Mouse (Mus musculus) c-Kit-positive CD71-negative TER-119-negative erythroid progenitor cells, embryonic 14.5 days (primary cell): ENCODE results near the gene Ass1.

Experiments
- DNase-seq: peaks from one replicate; pipeline ENCODE4 v3.0.0-alpha.2; 2013; ENCODE audit warnings: low read depth

The Ass1 gene

DNA sequence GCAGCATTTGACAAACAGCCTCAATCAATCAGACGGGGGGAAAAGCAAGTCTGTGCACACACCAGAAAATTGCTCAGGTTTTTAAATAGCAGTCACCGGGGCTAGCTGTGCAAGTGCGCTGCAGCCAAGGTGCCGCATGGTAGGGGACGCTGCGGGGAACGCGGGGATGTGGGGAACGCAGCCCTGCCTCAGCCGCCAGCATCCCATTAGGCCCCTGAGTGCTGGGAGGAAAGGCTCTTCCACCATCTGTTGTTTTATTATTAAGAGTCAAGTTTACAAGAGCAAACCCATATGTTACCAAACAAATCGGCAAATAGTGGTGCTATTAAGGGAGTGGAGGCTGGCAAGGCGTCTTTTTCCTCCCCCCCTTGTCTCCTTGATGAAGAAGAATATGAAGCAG is 19.2 kb downstream of the Ass1 start:
- no peak for DNase-seq

DNA sequence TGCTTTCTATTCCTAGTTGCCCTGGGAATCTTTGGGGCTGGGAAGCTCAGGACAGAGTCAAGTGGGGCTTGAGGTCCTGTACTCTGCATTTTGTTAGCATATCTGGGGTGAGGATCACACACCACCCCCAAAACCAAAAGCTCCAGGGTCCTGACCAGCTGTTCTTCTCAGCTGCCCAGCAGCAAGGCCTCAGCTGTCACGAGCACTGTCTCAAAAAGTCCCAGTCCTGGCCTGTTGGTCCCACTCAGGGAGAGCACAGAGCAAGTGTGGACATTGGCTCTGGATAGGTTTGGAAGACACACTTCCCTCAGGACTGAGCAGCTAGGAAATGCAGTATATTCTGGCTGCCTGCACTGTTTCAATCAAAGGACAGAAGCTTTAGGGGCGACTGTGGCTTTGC is 20.5 kb downstream of the Ass1 start:
- no peak for DNase-seq

DNA sequence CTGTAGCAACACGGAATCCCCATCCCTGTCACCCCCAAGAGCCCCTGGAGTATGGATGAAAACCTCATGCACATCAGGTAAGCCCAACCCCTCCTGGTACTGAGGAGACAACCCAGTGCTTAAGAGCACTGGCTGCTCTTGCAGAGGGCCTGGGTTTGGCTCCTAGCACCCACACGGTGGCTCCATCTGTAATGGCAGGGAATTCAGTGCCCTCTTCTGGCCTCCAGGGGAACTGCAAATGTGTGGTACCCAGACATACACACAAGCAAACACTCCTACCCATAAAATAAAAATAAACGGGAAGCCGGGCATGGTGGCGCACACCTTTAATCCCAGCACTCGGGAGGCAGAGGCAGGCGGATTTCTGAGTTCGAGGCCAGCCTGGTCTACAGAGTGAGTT is 22.3 kb downstream of the Ass1 start:
- no peak for DNase-seq

DNA sequence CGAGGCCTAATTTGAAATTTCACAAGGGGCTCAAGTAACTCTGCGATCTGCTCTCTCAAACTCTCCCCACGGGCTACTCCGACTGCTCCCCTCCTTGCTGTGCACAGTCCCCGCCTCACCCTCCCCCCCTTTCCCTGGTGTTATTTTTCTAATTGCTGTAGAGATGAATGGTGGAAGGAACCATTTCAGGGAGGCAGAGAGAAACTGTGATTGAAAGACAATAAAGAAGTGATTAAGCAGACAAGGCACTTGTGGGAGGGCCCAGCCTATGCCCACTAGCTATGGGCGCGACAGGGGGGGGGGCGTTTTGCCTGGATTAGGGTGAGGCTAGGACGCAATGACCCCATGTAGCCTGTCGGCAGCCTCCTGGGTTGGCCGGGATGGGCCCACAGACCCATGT is 23.2 kb downstream of the Ass1 start:
- no peak for DNase-seq

DNA sequence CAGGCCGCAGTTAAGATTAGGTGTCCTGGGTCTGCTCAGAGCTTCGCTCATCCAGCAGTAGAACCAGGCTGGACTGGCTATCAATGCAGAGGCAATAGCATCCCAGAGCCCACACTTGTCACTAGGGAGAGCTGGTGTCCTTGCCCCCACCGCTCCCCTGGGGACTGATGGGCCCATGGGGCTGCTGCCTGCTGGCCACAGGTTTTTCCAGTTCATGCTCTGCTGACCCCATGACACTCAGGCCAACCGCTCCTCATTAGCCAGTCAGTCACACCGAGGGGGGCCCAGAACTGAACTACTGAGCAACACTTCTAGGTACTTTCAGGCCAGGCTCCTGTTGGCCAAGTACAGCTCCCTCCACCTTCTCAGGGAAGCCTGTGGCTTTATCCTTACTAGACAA is 24.3 kb downstream of the Ass1 start:
- DNase-seq, result no peak

DNA sequence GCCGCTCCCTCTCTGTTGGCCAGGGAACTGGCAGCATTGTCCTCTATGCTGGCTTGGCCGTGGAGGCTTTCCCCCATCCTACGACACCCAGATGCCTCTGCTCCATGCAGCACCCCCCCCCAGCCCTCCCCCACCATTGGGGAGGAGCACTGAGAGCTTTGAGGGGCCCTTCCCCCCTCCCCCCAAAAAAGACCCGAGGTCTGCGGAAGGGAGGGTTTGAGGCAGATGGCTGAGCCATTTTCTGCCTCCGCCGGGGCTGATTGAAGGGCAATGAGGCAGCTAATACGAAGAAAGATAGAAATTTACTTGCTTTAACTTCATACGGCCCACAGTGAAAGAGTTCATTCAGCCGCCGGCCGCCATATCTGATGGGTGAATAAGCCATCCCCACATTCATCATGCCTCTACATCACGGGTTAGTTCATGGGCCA is 25.1 kb downstream of the Ass1 start:
- DNase-seq, result no peak

DNA sequence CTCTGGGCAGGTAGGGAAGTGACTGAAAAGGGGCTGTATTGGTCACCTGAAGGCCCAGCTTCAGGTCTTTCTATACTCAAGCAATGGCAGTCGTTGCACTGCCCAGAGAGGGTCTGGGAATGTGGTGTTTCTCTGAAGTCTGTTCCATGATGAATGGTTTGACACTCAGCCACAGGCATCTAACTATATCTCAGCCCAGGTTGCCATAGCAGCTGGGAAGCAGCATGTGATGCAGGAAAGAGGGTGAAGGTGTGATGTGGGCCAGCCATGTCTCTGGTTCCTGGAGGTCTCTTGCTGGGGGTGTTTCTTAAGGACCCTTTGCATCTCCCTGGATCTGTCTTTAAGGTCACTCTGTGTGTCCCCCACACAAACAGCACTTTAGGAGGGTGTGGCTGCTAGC is 26.1 kb downstream of the Ass1 start:
- DNase-seq, result no peak

DNA sequence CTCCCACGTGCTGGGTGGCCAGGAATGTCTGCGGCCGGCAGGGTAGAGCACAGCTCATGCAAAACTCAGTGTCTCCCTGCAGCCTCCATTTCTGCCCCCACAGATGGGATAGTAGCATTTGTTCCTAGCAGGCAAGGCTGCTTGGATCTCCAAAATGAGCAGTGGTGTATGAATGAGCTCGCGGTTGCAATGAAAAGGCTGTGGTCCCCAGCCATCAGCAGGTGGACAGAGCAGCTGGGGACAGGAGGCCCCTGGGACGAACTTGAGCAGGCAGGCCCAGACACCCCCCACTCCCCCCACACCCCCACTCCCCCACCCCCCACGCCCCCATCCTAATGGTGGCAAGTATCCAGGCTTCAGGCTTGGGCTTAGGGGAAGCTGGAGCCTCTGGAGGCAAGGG is 27.1 kb downstream of the Ass1 start:
- no peak for DNase-seq

DNA sequence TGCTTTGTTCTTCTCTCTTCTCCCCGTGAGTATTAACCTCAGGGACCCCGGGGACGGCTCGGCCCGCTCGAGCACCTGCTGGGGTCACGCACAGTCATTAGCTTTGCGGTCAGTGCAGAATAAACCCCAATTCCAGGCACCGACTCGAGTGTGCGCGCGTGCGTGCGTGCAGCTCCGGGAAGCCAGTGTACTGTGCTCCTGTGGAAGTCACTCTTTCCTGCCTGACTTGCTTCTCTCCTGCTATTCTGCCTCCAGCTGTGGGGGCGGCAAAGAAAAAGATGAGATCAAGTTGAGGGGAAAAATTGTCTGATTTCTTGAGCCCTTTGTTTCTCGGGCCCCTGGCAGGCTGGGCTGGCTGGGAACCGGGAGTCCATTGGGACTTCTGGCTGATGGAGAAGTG is 27.6 kb downstream of the Ass1 start:
- DNase-seq, result no peak

DNA sequence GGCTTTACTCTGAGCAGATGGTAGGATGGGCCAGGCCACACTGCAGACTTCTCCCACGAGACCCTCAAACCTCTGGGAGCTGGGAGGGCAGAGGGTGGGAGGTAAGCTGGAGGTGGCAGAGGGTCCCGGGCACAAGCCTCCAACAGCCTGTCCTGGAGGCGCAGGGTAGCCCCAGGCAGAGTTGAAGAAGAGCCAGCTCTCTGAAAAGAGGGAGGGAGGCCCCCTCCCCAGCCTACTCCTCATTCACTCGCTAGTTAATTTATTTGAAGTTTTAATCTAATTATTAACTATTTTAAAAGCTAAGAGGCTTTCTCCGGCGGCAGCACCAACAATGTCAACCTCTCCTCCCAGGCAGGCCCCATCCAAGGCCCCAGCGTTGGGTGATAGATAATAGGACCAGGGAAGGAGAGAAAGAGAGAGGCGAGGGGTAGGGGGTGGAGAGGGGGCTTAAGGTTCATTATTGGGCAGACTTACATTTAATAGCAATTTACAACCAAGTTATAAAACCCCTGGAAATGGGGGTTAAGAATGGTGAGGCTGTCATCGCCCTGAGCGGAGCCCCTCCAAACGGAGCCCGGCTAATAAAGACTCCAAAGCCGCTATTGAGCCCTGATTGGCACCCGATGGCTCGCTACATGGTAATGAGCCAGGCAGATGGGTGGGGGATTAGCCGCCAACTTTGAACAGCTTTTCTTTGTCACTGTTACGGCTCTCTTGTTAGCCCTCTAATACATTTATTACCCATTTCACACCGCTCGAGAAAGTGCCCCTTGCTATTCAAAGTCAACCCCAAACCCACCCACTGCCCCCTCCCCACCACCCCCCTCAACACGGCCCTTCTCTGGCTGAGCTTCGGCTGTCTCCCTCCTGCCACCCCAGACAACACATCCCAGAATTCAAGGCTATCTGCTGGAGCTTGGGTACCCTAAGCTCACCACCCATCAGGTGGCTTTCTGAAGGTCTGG is 29.6 kb downstream of the Ass1 start:
- DNase-seq, result no peak

DNA sequence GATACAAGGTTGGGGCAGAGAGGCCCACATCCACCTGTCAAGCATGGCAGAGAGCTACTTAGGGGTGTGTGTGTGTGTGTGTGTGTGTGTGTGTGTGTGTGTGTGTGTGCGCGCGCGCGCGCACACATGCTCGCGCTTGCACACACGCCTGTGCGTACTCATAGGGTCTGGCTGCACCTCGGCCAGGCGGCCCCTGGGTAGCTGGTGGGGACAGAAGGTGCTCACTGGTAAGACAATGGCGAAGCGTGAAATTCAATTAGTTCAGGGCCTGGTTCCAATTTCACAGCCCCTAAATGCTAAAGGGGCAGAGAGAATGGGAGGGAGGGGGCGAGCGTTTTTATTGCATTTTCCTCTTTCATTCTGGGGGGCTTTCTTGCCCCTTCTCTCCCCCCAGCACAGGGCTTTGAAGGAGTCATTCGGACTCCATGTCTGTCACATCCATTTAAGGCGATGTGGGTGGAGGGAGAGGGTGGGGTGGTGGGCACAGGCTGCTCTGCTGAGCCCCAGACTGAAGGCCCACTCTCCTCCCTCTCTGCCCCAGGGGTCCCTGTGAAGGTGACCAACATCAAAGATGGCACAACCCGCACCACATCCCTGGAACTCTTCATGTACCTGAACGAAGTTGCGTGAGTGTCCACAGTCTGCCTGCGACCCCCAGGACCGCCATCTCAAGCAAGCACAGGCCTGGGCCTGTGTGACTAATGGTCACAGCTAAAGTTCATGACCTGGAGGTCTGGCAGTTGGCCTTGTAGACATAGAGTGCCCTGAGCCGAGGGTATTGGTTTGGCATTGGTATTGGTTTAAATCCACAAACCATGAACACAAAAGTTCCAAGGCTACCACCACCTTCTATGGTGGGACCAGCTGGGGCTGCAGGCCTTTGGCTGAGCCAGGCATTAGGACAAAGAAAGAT is 30.5 kb downstream of the Ass1 start:
- no peak for DNase-seq

DNA sequence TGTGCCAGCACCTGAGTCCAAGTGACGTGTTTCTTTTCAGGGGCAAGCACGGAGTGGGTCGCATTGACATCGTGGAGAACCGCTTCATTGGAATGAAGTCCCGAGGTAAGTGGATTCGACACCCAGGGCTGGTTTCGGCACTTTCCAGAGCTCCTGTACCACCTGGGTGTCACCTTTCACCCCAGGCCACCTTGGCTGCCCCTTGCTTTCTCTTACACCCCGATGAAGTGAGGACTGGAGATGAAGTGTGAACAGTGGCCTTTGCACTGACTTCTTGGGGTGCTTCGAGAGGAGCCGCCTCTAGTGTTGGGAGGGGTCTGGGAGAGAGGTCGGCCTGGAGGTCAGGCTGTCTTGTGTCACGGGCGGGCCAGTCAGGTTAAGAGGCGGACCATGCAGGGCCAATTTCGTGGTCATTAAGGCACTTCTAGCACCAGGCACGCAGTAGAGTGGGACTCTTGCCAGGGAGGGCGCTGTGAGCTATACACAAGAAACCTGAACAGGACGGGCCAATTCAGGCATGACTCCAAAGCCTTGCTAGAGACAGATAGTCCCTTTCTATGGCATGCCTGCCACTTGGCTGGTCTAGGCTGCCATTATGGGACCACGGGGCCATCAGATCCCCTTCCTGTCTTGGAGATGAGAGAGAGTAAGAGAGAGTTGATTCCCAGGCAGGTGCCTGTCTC is 31.6 kb downstream of the Ass1 start:
- DNase-seq, result no peak

DNA sequence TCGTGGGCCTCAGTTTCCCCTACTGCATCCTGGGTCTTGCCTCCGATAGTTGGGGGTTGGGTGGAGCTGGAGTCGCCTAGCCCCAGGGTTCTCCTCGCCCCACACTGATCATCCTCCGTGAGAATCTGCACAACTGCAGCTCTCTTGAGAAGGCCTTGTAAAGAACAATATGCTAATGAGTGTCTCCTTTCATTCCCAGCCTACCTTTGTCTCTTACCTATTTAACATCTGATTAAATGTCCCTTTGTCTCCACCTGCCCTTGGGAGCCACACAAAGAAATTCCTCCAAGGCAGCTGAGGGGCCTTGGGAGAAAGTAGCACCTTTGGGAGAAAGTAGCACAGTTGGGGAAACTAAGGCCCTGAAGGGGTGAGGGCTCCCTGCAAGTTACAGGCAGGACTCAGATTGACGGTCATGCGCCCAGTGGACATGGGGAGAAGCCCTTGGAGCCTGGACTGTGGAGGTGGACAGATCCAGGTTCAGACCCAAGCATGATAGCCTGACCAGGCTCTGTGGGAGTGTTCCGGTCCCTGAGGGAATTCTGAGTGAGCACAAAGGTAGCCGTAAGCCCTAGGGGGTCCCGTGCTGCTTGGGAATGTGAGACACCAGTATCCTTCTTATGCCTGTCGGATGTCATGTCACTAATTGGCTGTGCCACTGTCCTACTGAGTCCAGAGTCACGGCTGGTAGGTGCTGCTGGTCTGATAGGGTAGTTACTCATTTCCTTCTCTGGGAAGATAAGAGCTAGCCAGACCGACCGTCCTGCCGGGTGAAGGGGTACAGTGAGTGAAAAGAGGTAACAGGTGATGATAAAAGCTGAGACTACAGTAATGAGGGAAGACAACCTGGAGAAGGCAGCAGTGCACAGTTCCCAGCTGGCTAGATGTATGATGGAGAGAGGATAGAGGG is 32.9 kb downstream of the Ass1 start:
- no peak for DNase-seq

DNA sequence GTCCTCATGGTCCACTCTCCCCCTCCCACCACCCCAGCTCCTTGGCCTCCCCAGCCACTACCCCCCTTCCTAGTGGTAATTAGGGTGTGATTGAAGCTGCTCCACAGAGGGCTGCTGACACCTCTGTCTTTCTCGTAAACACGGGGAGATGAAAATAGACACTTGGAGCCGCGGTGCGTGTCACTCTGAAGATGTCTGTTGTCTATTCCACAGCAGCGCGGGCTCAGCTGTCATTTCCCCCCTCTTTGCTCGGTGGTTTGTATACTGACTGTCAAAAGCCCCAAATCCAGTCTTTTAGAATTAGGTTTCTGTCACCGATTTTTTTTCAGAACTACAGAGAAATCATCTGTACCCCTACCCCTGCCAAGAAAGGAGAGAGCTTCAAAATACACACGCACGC is 35.5 kb downstream of the Ass1 start:
- no peak for DNase-seq

DNA sequence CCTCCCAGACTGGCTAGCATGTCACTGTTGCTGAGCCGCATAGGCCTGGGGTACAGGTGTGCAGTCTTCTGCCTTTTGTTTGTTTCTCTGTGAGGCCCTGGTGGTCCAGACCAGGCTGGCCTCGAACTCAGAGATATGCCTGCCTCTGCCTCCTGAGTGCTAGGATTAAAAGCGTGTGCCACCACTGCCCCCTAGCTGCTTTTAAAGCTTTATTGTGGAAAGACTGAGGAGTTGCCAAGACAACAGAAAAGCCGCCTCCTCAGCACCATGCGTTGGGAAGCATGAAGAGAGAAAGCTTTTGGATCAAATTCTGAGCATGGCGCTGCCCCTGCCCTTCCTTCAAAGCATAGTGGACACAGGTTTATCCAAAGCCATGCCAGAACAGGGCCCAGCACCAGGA is 38.8 kb downstream of the Ass1 start:
- DNase-seq, result no peak

DNA sequence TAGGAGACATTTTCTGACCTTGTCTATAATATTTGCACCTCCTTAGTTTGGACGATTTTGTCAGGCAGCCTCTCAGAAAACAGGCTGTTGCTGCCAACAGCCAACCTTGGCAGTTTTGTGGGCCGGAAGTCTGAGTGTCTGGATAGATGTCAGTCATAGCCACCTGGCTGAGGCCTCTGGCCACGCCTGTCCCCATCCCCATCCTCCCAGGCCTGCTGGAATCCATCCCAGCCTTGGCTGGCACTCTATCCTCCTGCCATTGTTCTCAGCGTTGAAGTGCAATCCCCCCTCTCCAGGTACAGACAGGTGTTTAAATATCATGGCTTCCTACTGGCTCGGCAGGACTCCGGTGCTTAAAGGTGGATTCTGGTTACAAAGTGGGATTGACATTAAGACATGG is 41.3 kb downstream of the Ass1 start:
- DNase-seq, result no peak

DNA sequence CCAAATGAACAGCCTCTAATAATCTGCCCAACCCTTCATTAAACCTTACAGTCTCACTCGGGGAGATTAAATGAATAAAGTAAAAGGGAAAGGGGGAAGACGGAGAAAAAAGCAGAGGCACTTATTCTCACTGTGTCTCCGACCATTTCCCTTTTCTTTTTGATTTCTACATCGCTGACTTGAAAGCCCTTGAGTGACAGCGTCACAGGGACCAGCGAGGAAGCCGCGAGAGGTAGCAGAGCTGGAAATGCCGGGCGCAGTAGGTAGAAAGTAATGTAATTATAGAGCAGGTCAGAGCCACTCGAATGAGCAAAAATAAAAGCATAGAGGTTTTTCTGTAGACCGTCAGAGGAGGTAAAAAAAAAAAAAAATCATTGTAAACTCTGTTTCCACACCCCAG is 46.5 kb downstream of the Ass1 start:
- DNase-seq, result no peak

DNA sequence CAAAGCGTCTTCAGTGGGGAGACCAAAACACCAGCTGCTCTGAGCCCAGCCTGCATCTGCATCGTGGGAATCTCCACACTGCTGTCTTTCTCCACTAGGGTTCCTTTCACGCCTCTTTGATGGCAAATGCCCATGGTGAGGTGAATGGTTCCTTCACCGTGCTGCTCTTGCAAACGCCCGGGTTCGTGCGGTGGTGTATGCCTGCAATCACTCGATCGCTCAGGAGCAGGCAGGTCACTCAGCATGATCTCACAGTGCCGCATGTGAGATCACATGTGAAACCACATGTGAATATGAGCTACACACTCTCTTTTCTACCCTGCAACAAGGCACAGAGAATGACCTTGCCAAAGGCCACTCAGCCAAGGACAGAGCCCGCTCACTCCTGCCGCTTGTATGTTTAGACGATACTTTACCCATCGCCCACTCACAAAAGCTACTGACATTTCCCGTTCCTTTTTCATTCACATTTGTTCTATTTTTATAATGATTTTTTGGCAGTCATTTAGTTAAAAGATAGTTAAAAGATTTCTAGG is 51.9 kb downstream of the Ass1 start:
- no peak for DNase-seq

DNA sequence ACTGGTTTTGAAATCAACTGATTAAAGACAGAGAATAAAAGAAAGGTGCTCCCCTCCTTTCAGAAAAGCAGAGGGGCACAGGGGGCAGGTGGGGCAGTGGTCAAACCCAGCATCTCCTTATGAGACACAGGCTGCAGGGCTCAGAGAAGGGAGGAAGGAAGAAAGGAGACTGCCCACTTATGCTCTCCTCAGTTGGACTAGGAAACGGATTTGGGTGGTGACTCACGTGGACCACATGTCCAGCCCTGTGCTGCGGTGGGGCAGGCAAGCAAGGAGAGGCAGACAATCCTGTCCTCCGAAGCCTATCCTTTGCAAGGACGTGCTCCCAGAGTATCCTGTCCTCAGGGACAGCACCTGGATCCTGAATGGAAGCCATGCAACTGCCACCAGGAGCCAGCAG is 54.6 kb downstream of the Ass1 start:
- DNase-seq, result no peak

DNA sequence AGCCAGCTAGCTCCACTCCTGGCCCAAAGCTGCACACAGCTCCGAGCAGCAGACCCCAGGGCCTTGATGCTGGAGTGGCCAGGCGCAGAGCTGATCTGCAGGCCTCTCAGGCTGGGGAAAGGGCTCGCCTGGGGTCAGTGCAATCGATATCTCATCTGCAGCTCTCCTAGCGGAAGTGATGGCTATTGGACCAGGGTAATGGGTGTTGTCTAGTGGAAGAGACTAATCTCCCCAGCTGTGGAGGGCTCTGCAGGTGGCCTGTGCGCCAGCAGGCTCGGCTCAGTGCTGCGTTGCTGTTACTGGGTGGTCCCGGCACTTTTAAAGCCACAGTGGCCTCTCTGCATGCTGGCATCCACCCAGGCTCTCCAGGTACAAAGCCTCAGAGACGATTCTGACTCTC is 55.8 kb downstream of the Ass1 start:
- no peak for DNase-seq

DNA sequence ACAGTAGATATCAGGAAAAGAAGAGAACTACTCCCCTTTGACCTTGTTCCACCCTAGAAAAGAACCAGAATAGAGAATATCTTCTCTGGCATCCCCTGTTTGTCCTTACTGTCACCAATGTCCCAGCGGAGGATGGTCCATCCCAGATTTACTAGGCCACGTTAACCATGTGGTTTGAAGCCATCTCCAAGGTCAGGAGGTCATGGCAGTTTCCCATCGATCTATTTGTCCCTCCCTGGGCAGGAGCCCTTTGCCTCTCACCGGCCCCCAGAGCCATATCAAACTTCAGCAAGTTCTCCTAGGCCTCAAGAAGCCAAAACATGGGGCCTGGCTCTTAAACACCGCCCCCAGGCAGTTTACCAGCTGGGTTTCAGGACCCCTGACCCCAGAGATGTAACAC is 60.2 kb downstream of the Ass1 start:
- DNase-seq, result no peak
